Mouse (Mus musculus) G1E-ER4 (cell line): ENCODE data around the gene Psmb3. TPM values are rescaled to one million over a fixed set of nuclear protein-coding genes. Genes with fewer than 3 reads are reported as not detected.

Source experiments
- GATA1 ChIP-seq: IDR thresholded peaks from one replicate; pipeline ENCODE4 v1.8.0; 2012; ENCODE audit warnings: low read length, inconsistent platforms
- polyA plus RNA-seq: library from polyadenylated mRNA; stranded (reverse); fragments of >175 nt; gene quantifications from 2 replicates; pipeline ENCODE4 v1.2.3, GENCODE M21; 2012

Psmb3 gene
- 16.1 and 122 TPM in 2 replicates for polyA plus RNA-seq

DNA sequence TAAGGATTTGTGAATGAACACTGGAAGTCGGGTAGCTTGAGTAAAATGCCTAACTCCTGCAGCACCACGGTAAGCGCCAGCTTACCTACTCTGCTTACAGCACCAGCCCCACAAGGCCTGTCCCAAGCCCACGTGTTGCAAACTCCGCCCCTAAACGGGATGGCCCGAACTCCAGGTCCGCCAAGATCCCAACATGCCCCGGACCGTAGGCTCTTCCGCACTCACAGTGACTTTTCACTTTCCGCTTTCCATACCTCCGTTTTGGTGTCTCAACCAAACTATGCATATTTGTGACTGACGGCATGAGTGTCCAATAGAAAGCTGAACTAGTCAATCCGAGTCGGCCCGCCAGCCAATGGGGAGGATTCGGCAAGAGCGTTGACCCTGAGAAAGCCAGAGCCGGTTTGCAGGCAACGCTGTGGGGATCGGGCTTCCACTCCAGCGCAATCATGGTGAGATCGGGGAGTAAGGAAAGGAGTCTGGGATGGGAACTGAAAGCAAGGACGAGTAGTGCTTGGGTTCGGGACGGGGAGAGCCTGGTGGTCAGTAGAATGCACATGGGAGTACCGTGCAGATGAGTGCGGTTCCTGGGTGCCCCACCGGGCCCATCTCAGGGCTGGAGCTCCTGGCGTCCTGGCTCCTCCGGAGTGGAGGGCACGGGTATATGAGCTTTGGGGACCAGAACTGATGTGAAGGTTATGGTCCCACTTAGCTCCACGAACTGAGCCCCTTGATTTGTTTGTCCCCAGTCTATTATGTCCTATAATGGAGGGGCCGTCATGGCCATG lies at the start of gene Psmb3:
Gene Psmb3 (plus strand): TSS at position 361 of the 788 bp plus-strand sequence.
- no peak for TF ChIP-seq GATA1

DNA sequence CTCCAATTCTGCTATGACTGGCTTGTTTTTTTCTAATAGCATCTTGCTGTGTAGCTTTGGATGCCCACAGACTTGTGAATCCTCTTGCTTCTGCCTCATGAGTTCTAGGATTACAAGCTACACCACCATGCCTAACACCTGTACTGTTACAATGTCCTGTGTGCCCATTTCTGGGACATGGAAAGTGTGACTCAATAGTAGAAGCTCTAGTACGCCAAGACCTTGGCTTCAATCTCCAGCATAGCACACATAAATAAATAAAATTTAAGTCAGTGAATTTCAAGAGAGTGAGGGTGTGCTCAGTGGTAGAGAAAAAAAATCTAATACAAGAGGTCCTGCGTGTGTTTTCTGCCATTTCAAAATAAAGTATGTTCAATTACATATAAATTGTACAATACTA lies 49.0 kb upstream of the Psmb3 start:
- TF ChIP-seq GATA1: no peak

DNA sequence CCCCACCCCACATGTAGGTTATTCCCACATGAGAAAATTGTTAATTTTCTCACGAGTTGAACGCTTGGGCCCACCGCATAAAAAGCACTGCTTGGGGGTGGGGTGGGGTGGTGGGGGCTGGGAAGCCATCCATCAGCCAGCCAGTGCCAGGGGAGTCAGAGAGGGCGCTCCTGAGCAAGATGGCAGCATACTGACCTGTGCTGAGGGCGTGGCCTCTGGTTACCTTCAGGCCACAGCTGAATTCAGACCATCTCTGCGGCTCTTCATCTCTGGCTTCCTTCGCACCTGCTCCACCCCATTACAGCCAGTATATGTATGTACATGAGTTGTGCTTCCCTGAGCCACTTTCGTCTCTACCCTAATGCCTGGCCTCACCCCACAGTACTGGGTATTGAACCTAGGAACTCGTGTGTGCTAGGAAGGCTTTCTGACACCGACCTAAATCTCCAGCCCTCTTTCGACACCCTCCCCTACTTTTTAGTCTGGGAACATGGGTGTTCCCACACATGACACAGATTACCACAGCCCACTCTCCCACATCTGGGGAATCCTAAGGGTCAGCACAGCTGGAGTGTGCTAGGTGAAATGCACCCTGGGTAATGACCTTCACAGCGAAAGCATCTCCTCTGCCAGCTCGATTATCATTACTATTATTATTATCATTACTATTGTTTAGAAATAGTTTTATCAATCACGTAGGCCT lies 46.8 kb upstream of the Psmb3 start:
- no peak for TF ChIP-seq GATA1

DNA sequence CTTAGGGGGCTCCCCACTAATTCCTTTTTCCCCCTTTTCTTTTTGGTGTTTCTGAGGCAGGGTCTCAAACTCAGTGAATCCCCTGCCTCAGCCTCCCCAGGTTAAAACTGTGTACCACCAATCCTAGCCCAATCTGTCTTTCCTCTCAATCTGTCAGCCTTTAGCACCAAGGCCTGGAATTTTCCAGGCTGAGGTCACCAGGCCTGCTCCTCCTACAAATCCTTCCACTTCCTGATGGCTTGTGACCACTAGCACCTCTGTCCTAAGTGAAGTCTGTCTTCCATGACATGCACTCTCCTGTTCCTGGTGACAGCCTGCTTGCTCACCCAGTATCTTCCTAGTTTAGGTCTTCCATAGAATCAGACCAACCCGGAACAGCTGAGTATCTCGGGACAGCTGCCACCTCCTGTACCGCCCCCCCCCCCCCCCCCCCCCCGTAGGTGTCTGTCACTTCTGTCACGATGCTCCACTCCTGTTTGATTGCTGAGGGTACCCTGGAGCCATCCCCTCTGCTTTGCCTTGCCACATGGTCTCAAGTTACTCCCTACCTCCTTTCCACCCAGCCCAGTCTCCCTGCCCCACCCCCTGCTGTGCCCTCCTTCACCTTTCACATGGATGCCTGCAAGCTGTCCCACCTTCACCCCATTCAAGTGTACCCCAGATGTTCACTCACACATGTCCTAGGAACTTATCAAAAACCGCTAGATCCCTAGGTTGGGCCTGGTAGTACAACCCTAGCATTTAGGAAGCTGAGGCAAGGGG lies 45.8 kb upstream of the Psmb3 start:
- no peak for TF ChIP-seq GATA1

DNA sequence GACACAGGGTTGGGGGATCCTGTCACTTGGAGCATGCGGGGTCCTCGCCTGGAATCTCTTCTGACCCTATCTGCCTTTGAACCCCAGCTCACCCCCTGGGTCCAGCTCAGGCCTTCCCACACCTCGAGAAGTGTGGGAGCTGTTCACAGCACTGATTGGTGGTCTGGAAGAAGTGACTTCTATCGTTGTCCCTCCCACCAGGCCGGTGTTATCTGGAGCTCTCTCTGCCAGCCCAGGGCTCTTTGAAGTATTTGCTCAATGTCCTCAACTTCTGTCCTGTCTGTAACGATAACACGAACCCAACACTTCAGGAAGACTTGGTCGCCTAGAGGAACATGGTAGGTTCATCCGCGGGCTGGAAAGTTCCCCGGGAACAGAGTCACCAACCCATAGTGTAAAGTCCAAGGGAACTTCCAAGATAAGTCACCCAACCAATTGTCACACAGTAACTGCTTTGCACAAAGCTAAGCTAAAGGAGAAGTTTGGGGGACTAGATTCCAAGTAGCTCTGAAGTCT lies 44.4 kb upstream of the Psmb3 start:
- no peak for TF ChIP-seq GATA1

DNA sequence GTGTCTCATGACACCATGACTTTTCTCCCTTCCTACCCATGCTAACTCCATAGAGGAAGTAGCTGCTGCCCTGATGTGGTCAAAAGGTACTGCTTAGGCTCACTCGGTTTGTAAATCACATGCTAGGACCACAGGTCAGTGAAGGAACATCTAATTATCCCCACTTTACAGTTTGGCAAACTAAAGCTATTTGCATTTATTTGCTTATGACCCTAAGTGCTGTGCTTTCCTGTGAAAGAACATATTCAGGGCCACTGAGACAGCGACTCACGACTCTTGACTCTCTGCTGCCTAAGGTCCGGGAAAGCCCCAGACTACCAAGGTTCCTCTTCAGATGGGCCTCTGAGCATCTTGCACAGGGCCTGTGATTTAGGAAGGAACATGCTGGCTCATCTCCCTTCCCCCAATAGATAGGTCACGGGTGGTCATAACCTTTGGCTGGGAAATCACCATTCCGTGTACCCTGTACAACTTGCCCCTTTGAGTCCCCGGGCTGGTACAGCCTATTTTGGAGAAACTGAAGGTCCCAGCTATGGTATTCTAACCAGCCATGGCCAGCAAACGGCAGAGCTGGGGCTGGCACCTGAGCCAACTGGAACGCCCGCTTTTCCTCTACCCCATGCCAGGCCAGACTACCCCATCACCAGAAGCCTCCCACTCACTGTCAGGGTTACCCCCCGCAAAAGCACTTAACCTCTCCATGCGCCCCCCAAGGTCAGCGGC lies 43.8 kb upstream of the Psmb3 start:
- no peak for TF ChIP-seq GATA1

DNA sequence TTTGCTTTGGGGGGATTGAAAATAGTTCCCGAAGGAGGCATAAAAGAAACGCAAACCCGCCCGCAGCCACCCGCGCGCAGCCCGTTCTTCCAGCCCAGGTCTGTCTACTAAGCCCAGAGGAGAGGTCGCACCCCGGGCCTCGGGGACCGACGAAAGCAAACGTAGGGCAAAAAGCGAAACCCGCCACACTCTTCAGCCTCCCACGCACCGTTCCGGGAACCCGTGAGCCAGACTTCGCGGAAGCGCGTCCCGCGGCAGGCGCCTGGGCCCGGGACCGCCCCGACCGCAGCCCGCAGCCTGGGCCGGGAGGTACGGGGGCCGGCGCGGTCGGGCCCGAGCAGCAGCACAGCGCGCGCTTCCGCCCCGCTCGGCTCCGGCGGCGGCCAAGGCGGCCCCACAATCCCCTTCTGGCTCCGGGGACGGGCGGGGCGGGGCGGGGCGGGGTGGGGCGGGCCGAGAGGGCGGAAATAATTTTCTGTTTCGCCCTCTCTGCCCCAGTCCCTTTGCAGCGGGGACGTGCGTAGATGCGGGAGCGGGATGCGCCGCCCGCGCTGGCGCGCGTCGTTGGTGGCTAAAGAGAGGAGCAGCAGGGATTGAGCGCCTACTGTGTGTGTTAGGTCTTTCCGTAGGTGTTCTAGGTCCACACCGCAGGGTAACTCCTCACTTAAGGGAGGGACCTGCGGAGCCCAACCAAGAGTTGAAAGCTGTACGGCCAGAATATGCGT lies 43.0 kb upstream of the Psmb3 start:
- TF ChIP-seq GATA1: no peak

DNA sequence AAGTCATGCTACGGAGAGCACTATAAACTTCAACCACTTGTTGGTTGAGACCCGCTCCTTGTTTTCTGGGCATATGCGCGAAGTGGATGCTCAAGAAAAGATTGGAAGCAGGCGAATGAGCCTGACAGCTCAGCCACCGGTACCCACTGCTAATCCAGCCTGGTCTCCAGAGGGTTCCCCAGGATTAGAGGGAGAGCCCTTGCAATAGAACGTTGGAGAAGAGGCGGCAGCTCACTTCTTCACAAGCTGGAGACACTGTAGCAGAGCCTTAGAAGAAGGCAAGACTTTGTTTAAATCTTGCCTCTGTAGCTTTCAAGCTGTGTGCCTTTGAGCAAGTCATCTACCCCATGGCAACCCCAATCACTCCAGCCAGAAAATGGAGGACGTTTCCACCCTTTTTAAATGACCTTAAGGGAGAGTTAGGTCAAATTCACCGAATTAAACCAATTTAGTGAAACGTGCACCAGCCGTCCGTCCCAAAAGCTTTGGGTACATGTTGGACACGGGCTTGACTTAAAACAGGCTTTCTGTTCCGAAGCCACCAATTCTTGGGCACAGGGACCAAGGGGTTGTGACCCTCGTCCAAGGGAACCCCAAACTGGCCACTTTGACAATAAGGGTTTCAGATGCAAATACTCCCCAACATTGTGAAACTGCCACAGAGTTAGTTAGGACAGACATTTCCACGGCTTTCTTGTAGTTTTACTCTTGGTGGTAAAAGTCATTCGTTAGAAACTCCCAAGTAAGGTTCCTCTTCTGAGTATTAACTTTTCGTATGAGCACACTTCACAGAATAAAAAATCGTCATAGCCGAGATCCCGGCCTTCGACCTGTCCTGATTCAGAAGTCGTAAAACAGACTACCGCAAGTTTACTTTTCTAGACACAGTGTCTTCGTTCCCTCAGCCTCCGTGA lies 42.2 kb upstream of the Psmb3 start:
- TF ChIP-seq GATA1: no peak

DNA sequence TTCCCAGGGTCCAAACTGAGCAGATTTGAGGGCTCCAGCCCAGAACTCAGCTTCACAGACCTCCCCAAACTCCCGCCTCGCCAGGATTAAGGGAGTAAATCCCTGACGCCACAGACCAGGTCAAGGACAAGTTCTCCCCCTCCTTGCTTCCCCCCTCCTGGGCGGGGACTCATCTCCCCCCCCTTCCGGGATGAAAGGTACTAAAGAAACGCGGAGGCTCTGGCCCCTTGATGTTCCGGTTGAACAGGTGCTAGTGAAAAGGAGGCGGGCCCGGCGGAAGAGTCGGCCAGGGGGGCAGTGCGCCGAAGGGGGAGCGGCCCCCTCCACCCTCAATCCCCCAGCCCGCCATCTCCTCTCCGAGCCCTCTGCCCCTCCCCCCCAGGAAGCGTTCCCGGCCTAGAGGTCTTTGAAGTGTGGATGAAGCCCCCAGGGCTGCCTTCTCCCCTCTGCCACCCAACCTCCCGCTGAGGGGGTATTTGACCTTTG lies 41.5 kb upstream of the Psmb3 start:
- no peak for TF ChIP-seq GATA1

DNA sequence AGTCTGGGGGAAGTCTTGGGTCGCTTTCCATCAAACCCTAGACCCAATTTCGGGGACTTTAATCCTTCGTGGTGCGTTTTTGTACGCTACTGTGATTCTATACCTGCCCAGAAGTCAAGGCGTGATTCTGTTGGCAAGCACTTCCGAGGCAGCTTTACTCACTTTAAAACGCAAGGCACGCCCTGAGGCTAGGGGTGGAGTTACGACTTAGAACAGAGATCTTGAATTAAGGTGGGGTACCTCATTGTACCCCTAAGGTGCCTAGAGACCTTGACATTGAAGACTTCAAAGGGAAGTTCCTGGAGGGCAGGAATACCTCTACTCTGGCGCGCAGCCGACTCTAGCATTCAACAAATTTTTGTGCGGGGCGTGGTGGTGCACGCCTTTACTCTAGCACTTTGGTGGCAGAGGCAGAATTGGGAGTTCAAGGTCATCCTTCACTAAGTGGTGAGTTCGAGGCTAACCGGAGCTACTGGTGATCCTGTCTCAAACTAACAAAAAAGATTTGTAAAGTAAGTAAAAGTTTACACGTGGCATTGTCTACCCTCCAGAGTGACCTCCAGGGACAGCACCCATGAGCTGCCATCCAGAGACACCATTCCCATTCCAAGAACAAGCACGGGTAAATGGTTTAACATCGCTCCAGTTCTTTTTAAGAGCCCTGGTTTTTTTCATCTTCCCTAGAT lies 40.8 kb upstream of the Psmb3 start:
- no peak for TF ChIP-seq GATA1

DNA sequence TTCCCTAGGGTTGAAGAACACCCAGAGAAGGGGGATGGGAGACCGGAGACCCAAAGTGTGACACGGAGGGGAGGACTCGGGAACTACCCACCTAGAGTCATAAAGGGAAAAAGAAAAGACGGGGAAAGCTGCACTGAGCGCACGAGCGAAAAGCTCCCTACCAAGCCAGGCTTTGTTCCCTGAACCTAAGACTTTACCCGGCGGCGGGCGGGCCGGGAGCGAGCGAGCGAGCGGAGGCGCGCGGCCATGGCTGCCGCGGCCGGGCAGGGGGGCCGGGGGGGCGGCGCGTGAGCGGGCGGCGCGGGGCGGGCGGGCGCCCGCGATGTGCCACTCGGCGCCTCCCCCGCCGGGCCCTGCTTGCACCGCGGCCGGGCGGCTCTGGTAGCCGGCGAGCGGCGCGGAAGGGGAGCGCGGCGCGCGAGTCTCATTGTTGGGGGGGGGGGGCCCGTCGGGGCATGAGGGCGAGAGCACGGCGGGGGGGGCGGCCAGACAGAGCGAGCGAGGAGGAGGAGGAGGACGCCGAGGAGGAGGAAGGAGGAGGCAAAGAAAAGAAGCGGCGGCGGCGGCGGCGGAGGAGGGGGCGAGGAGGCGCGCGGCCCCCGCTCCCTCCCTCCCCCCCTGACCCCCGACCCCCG lies 40.2 kb upstream of the Psmb3 start, which contains the start of gene Mllt6:
Gene Mllt6 (plus strand): TSS at position 522 of the 635 bp plus-strand sequence.
- no peak for TF ChIP-seq GATA1

DNA sequence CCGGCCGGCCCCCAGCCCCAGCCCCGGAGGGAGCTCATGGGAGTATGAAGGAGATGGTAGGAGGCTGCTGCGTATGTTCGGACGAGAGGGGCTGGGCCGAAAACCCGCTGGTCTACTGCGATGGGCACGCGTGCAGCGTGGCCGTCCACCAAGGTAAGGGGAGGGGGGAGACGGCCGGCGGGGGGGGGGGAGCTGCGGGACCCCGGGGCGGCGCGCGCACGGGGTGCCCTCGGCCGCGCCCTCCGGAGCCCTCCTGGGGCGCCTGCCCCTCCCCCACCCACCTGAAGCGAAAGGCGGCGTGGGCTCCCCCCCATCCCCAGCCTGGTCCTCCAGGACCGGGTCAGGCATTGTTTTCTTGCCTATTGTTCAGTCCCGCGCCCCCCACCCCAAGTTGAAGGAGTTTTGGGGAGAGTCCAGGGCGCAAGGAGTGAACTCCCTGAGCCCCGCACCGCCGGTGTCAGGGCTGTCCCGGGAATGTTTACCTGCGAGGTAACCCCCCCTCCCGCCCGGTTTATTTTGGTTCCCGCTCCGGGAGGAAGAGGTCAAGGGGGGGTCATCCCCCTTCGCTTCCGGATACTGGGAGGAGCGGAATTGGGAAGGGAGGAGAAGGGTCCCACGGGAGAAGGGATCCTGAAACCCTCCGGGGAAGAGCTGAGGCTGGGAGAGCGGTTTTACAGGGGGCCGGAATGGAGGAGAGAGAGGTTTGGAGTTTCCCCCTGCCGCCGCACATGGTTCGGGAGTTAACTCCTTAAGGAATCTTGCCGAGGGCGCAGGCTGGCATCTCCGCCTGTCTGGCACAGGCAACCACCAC lies 39.5 kb upstream of the Psmb3 start:
- TF ChIP-seq GATA1: no peak
